Mouse (Mus musculus): ENCODE measurements around the gene Slc30a5.
"Not testable (repeated sequence)": the region's sequence is repeated elsewhere in the genome, so short reads cannot be mapped to it uniquely, and the experiment has no call there.

Gene Slc30a5

DNA sequence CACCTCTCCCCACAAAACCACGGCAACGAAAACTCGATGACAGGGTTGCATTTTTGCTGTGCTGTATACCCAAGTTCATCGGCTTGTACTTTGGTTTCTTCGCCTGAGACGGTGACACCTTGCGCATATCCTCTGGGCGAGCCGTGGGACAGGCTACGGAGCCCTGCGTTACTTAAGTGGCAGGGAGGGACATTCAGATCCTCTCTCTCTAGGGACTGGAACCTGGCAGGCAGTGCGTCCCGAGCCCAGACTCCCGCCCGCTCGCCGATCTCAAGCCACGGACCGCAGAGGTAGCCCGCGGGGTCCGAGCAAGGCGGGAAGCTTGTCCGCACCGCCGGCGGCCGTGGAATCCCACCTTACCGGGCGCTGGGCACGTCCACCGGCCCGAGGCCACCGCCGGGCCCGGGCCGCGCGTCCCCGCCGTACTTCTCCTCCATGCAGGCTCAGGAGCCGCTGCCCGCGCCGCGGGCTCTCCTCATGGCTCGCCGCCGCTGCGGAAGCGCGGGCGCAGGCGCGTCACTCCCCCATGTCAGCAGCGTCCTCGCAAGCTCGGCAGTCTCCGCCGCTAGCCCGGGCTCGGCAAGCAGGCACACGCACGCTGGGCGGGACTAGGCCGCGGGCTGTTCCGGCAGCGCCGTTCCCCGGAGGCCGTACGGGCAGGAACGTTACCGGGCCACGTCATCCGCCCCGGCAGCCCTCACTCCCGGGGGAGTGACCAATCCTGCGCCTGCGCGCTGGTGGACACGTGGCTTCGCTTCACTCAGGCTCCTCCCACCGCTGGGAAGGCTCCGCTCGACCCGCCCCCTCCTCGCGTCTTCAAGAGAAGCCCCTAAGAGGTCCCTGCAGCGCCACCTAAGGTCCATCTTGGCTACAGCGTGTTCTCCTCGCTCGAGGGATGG is at the start of gene Slc30a5:
Slc30a5 (minus strand) TSS at position 687 of the 899 bp plus-strand sequence.
- DNase-seq: peak; percentile 100

DNA sequence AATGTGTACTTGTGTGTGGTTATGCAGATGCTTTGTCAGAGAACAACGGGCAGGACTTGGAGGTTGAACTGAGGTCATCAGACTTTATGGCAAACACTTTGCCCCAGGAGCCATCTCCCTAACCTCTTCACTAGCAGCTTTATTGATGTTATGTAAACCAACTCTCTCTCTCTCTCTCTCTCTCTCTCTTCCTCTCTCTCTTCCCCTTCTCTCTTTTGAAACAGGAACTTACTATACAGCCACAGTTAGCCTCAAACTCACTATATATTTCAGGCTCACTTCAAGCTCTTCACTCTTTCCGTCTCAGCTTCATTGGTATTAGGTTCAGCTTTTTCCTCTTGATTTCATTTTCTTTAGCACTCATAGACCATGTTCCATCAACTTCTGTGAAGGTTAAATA is 48.7 kb upstream of the Slc30a5 start:
- DNase-seq: no peak

DNA sequence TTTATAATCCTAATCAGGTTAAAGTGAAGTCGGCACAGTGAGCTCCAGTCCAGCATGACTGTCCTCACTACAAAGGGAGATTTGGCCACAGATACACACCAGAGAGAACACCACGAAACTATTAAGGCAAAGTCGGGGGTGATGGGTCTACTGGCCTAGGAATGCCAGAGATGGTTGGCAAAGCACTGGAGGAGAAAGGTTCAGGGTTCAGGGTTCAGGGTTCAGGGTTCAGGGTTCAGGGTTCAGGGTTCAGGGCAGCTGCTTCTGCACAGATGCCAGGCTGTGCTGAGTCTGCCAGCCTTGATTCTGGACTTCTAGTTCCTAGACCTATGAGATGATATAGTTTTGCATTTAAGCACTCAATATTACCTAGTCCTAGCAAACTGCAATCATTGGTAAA is 46.6 kb upstream of the Slc30a5 start:
- no peak for DNase-seq

DNA sequence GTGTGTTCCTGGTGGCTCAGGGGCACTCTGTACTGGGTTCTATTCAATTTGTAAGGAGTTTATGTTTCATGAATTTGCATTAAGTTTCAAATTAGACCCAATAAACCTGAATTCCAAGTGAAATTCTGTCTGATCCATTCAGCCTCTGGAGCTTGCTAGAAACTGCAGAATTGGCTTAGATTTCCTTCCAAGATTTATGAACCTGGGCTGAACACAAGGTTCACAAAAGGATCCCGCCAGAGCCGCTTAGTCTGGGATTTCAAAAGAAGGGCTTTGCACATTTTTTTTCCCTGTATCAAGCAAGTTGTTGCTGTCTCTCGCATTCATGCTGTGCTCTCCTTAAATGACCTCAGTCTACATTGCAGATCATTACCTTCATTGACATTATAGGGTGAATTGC is 46.1 kb upstream of the Slc30a5 start:
- no peak for DNase-seq

DNA sequence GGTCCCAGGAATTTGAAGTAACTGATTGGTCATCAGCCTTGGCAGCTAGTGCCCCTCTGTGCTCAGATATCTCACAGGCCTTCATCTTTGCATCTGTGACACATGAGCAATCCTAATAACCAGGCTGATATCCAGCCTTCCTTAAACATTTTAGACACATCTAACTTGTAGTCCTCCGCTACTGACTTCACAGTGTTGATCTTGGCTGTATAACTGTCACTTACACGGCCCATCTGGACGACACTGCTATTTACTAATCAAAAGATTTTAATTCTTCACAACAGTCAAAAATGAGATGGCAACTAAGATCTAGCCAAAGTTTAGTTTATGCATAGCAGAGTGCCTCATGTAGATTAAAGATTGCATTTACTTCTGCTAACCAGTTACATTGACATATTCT is 45.0 kb upstream of the Slc30a5 start:
- no peak for DNase-seq

DNA sequence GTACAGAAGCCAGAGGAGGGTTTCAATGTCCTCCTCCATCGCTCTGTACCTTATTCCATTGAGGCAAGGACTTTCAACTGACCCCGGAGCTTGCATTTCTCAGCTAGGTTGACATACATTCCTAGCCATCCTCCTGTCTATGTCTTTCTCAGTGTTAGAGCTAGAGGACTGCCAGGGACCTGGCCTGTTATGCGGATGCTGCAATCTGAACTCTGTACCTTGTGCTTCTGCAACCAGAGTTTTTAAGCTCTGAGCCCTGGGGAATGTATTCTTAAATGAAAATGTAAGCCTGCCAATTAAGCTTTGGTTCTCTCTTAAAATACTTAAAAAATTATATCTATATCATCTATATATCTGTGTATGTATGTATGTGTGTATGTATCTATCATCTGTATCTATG is 44.5 kb upstream of the Slc30a5 start:
- DNase-seq: no peak

DNA sequence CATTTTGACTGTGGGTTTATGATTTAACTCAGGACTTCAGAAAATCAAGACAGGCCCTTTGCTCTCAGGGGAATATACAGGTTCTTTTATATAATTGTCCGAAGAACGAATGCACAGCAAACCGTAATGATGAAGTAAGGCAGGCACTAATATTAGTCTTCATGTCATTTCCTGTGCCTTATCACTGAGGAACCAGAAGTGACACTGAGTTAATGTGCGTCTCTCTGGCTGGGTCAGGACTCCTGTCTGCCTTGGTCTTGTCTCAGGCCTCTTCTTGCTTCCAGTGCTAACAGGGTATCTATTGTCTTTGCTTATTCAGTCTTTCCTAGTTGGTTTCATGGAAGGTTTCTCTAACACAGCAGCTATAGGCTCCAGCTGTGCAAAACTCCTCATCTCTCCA is 41.9 kb upstream of the Slc30a5 start:
- DNase-seq: no peak

DNA sequence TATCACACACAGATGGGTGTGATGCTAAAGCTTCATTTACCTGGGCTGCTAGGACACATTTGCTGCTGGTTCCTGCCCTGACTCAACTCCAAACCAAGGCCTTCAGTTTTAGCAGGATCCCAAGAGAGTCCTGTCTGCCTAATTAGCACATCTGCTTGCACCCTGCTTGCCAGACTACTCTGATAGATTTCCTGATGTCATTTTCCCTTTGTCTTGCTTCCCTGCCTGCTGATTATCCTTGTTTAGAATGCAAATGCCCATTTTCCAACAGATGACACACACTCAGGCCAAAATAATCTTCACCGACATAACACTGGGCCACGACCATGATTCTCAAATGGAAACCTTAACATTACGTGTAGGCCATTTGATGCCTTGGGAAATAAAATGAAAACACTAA is 41.4 kb upstream of the Slc30a5 start:
- DNase-seq: no peak

DNA sequence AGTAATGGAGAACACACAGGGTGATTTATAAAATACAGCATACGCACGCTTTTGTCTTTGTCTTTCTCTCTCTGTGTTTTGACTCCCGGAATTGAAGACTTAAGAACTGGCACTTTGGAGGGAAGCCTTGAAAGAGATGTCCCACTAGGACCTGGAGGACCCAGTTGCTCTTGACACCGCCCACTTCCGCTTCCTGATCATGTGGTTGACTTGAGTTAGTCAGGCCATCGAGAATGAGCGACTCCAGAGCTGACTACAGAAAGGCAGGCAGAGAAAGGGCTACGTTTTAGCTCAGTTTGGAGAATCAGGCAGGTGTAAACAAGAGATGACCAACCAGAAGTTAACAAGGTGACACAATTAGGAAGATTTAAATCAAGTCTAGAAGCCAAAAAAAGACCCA is 40.3 kb upstream of the Slc30a5 start:
- no peak for DNase-seq

DNA sequence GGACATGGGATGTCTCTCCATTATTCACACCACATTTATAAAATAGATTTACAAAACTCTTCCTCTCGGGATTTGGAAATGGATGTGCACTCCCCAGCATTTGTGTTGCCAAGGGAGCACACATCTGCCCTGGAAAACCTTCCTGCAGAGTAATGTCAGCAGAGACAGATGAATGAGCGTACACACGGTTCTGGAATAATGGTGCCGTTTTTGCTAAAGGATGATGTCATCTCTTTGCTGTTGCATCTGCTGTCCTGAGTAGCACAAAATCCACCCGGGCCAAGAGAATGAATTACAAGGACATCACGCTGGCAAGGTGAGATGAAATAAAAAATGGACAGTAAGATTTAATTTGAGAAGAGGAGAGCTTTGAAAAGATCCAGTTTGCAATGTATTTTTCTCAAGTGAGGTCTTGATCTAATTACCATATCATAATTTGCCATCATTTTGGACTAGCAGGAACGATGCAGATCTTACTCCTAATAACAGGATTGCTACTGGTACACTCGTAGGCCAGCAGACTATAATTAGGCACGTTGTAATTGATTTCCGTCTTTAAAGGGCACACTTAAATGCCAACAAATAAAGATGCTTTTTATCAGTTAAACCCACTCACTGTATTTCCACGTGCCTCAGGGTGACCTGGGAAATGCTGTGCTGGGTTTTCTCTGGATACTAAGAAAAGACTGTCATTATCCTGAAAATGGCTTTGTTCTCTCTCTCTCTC is 38.4 kb upstream of the Slc30a5 start:
- DNase-seq: no peak

DNA sequence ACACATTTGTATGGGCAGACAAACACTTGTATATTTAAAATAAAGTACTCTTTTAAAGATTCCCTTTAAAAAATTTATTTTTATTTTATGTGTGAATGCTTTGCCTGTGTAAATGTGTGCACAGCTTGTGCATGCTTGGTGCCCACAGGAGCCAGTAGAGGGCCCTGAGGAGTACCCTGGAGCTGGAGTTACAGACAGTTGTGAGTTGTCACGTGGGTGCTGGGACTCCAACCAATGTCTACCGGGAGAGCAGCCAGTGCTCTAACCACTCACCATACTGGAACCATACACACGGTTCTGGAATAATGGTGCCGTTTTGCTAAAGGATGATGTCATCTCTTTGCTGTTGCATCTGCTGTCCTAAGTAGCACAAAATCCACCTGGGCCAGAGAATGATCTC is 36.6 kb upstream of the Slc30a5 start:
- DNase-seq: no peak

DNA sequence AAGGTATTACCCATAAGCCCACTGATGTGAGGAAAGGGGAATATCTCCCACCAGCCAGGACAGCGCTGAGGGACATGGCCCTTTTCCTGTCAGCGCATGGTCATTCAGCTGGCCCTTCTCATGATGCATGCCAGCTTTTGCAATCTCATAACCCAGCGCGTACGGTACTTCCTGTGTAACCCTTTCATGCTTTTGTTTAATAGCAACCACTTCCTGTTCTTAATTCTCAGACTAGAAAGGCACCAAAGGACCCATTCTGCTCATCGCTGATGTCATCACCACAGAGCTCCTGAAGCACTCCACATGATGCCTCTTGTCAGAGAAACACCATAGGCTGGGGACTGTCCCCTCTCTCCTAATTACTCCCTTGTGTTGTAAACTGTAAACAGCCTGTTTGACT is 33.1 kb upstream of the Slc30a5 start:
- DNase-seq: no peak

DNA sequence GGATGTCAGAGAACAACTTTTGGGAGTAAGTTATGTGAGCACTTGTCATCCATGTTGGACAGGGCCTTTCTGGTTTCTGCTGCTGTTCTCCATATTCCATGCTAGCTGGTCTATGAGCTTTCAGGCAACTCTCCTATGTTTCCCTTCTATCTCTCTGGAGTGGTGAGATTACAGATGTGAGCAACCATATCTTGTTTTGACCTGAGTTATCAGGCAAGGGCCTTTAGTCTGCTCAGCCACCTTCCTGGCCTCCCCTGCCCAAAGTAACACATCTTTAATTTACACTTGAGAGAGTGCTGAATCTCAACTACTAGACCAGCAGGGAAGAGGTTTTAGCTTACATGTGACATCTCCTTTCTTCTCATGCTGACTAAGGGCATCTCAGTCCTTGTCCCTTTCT is 32.5 kb upstream of the Slc30a5 start:
- DNase-seq: no peak

DNA sequence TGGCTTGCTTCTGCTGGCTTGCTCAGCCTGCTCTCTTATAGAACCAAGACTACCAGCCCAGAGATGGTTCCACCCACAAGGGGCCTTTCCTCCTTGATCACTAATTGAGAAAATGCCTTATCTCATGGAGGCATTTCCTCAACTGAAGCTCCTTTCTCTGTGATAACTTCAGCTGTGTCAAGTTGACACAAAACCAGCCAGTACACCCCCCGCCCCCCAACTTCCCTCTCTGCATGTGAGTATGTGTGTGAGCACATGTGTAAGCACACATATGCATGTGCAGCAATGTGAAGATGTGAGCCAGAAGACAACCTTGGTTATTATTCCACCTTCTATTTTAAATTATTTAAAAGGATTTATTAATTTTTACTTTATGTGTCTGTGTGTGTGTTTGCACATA is 30.7 kb upstream of the Slc30a5 start:
- not testable (repeated sequence) for DNase-seq

DNA sequence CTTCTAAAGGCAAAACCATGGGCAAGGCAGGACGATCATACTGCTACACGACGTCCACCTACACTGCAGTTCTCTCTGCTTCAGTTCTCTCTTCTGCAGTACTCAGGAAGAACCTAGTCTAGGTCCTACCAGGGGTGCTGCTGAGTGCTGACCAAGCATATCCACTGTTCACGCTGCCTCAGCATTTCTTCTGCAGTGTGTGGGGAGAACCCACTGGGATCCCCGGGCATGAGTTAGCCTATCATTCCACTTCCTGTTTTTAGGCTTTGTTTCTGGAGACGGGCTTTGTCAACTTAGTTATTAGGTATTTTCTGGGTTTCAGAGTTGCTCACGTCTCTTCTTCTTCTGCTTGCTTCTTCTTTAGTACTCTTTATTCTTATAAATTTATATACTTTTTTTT is 25.9 kb upstream of the Slc30a5 start:
- no peak for DNase-seq

DNA sequence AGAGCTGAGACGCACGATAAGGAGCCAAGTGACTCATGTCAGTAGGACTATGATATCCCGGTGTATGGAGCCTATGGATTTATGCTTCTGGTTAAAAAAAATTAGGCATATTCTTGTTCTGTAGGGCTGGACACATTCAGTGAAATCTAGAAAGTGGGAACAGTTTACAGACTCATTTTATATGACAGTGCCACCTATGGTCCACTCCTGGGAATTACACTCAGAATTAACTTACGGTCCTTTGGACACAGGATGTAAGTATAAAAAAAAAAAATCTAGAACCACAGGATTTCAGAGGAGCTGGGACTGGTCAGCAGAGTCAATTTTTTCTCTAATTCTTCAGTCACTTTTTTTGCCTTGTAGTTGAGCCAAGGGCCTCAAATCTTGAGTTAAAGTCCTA is 20.9 kb upstream of the Slc30a5 start:
- DNase-seq: no peak

DNA sequence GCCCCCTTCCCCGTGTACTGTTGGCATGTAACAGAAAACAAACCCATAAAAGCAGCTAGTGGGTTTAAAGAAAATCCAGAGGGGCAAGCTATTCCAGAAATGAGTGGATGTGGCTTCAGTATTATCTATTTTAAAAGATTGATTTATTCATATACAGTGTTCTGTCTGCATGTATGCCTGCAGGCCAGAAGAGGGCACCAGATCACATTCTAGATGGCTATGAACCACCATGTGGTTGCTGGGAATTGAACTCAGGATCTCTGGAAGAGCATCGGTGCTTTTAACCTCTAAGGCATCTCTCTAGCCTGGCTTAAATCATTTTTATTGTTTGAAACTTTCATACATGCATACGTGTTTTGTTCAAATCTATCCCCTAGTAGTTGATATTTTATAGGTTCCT is 19.9 kb upstream of the Slc30a5 start:
- DNase-seq: no peak

DNA sequence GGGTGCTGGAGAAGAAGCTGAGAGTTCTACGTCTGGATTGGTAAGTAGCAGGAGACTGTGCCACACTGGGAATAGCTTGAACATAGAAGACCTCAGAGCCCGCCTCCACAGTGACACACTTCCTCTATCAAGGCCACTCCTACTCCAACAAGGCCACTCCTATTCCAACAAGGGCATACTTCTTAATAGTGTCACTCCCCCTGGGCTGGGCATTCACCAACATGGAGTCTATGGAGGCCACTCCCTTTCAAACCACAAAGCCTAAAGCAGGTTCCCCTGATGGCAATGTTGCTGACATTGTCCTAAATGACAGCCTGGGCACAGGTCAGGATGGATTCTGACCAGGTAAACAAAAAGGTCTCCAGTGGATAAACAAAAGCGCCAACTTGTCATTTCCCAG is 15.9 kb upstream of the Slc30a5 start:
- DNase-seq: no peak

DNA sequence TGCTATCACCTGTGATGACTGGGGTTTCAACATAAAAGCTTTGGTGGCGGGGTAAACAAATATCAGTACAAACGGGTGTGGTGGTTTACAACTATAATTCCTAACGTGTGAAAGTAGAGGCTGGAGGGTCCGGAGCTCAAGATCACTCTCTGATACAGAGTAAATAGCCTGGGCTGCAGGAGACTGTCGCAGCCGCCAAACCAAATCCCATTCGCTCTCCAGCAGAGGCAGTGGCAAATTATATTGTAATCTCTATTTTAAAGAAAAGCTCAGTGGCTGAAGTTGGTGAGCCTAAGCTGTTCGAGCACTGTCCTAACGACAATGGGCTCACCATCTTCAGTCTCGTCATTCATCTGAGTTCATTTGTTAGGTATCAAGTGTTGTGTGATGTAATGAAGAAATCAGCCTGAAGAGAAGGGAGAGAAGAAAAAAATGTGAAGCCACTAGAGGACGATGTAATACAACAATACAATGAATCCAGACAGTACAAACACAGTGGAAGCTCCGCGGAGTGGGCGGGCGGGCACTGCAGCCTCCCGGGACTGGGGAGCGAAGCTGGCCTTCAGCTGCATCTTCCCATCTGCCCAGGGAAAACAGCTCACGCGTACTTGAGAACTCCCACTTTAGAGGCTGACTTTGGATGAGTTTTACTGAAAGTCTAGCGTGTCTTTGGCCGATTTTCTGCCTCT is 13.8 kb upstream of the Slc30a5 start:
- peak; percentile 61 for DNase-seq

DNA sequence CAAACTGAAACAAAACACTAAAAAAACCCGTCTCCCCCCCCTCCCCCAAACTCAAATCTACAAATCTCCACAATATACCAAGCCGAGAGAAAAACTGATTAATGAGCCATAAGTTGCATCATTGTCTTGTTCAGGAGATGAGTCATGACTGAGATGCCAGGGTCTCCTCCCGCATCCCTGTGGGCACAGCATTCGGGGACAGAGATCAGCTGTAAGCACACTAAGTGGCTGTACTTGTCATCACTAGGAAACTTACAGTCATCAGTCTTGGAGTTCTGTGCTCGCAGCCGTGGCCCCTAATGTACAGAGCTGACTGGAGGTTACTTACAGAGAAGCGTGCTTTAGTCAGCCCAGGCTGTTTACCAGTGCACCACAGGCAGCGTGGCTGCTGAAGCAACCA is 13.0 kb upstream of the Slc30a5 start:
- DNase-seq: no peak

DNA sequence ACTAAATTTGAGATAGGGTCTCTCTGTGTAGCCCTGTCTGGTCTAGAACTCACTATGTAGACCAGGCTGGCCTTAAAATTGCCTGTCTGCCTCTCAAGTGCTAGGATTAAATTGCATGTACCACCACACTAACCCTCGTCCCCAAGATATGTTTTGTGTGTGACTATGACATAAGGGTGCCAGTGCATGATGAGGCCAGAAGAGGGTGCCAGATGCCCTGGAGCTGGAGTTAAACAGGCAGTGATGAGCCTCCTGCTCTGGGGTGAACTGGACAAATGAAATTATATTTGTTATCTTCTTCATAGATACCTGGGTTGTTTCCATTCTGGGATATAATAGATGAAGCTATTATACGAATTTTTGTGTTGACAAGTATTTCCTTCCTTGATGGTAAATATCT is 10.7 kb upstream of the Slc30a5 start:
- no peak for DNase-seq

DNA sequence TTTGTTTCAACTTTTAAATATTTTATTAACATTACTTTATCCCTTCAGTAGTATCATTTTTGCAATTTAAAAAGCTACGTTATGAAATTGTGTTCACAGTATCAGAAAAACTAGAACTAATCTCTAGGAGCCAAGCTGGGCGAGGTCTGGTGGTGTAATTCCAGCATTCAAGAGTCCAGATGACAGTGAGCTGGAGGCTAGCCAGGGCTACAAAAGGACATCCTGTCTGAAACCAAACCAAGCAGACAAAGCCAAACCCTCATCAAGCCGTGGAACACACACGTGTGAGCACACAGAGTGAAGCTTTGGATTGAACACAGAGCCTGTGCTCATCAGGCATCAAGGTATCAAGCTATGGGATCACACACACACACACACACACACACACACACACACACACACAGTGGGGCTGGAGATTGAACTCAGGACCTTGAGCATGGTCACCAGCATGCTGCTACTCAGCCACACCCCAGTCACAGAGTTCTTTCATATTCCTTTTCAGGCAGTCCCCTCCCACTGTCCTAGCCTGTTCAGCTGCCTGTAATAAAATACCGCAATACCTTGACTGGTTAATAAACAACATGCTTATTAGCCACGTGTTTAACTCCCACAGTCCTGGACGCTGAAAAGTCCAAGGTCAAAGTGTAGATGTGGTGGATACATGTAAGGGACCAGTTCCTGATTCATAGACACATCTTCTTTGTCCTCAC is 9.9 kb upstream of the Slc30a5 start:
- DNase-seq: no peak

DNA sequence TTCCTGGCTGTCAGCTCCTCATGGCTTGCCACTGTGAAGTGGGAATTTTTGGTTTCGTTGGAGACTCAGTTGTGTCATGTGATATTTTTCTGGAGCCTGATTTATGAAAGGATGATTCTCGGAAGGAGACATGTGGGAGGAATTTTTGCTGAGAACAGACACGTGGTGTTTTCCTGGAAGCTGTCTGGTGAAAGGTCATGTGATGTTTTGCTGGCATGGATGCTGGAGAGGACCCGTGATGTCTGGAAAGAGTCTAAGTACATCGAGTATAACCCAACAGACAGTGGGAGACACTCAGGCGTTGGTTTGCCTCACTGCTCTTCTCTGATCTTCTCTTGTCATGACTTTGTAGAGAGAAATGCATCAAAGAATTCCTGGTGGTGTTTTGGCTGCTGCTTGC is 8.5 kb upstream of the Slc30a5 start:
- no peak for DNase-seq

Measured in right cerebral cortex, postnatal 14 days (tissue).